ENCODE assay signal across 17 mouse cellular contexts in the genomic region with DNA sequence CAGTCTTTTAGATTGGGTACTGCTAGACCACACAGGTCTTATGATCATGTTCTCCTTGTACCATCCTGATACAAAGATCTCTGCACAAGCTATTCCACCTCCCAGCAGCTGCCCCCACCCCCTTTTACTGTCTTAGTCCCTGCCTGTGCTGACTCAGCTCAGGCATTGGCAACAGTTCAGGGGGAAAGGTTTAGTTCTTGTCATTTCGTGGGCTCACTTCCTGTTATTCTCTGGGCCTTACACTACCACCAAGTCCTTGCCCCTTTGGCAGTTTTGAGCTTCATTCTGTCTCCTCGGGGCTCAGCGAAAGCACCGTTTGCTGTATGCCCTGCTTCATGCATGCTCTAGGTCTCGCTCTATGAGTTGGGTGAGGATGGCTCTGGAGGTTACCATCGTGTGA. TPM values are rescaled to one million over a fixed set of nuclear protein-coding genes. Genes with fewer than 3 reads are reported as not detected.
DNase-seq lines count a peak whose midpoint lies in the region; ATAC-seq and TF ChIP-seq lines count a peak whose summit lies in the region.
"Had no signal": no experiment of that assay in that cellular context is flagged by ENCODE, and none has a peak within 500 bp of the region (broad histone marks: within the 10 kb centered on the region; RNA-seq: fewer than 3 reads in every experiment).

No protein-coding gene starts in this region.

- peak; percentile 57 for ATAC-seq in activated CD4-positive, CD25-positive, alpha-beta regulatory T cell, adult 4 months
- ATAC-seq in hematopoietic stem cell, adult 5-6 weeks (replicated peaks in 1 of 2; ENCODE audit: insufficient read depth in 1 of 2, low FRiP score in 2 of 2, low TSS enrichment in 1 of 2, low read depth in 1 of 2, poor library complexity in 2 of 2, severe bottlenecking in 2 of 2), result peak; percentile 81 to 85
- no peak for ATAC-seq in midbrain, postnatal 0 days (ENCODE audit: low FRiP score)

- intact Hi-C loops in gastrocnemius, postnatal 14 days (cut with DNase I; ENCODE audit: low total_unique reads), result no loop called here

- H3K4me2 ChIP-seq in midbrain, postnatal 0 days (ENCODE audit: low read depth, low read length, poor library complexity, severe bottlenecking), result no peak overlapping the region
- H3K4me2 ChIP-seq: heart, embryonic 12.5 days; hindbrain, embryonic 14.5 days; liver, embryonic 15.5 days had no signal

- no peaks in the 10 kb centered on the region for H3K9me3 ChIP-seq in midbrain, postnatal 0 days (ENCODE audit: low read length)
- H3K9me3 ChIP-seq: forebrain, embryonic 10.5 days; heart, embryonic 12.5 days; liver, embryonic 15.5 days; midbrain, embryonic 10.5 days had no signal

- TF ChIP-seq CTCF in midbrain, postnatal 0 days (IDR thresholded peaks at IDR 0.05), result no peak

- peak; percentile 38 to 69 for DNase-seq in adrenal gland, adult (ENCODE audit: inconsistent age in 2 of 2, low spot score in 1 of 2)
- no peak for DNase-seq in adrenal gland, adult 18-20 months (ENCODE audit: low spot score in 2 of 2)
- DNase-seq in 416B (ENCODE audit: low read depth) (peak; percentile 72), liver (no peak)
- DNase-seq in midbrain, postnatal 0 days (ENCODE audit: low spot score), result no peak
- no peak for DNase-seq in gastrocnemius, postnatal 14 days
- DNase-seq: cerebellum, adult 18-20 months; kidney, postnatal 14 days; retina, postnatal 1 day; thymus, postnatal 25 days had no signal

- no peaks in the 10 kb centered on the region for H3K4me1 ChIP-seq in midbrain, postnatal 0 days (ENCODE audit: insufficient read depth, low read length)
- H3K4me1 ChIP-seq: midbrain, embryonic 10.5 days had no signal

- H3K27me3 ChIP-seq in midbrain, postnatal 0 days (ENCODE audit: insufficient read depth, low read length), result no peaks in the 10 kb centered on the region
- H3K27me3 ChIP-seq: heart, embryonic 12.5 days; liver, embryonic 15.5 days had no signal

- WGBS in midbrain, postnatal 0 days, result 85% methylated on average over 6 of the region's 6 CpGs

- H3K4me3 ChIP-seq in midbrain, postnatal 0 days (ENCODE audit: low read depth, low read length), result no peak overlapping the region
- H3K4me3 ChIP-seq: forebrain, embryonic 10.5 days; heart, embryonic 12.5 days; liver, embryonic 15.5 days; midbrain, embryonic 10.5 days had no signal

- no peak overlapping the region for H3K9ac ChIP-seq in midbrain, postnatal 0 days (replicated peaks; ENCODE audit: low read length, poor library complexity, severe bottlenecking)
- H3K9ac ChIP-seq: heart, embryonic 12.5 days; hindbrain, embryonic 14.5 days; liver, embryonic 15.5 days had no signal

- no peaks in the 10 kb centered on the region for H3K36me3 ChIP-seq in midbrain, postnatal 0 days (ENCODE audit: insufficient read depth, low read length)
- H3K36me3 ChIP-seq: forebrain, embryonic 10.5 days; heart, embryonic 12.5 days; liver, embryonic 15.5 days; midbrain, embryonic 10.5 days had no signal

- no peak overlapping the region for H3K27ac ChIP-seq in midbrain, postnatal 0 days (ENCODE audit: low read depth, low read length)
- H3K27ac ChIP-seq: forebrain, embryonic 10.5 days; hindbrain, embryonic 14.5 days; liver, embryonic 15.5 days; midbrain, embryonic 10.5 days had no signal

RNA-seq across cellular contexts. Expression of gene Itm2b, which starts 48.4 kb away (rescaled TPM):
- total RNA-seq in adrenal gland, adult 18-20 months (2021), result 1,000 to 10,000 TPM; 1,124 to 1,128 TPM
- polyA plus RNA-seq in activated CD4-positive, CD25-positive, alpha-beta regulatory T cell, adult 4 months (2017; shearing (Covaris generic)), result 1,000 to 10,000 TPM in 1 of 2 experiments, 100 to 1,000 TPM in 1; 963 to 1,015 TPM
- 901 and 1,019 TPM in 2 replicates for total RNA-seq in hematopoietic stem cell, adult 5-6 weeks (2017)
- 381 and 427 TPM in 2 replicates for total RNA-seq in midbrain, postnatal 0 days (2014; rRNA removed)
- polyA plus RNA-seq in midbrain, postnatal 0 days (2015; fragmentation: Nextera tagmentation; extraction: Ambion mirVana), result 855 and 913 TPM in 2 replicates
- total RNA-seq in gastrocnemius, postnatal 14 days (2021), result 100 to 1,000 TPM; 330 to 339 TPM

Comparison
In these comparisons a context has a peak if more than half of its experiments do, and no peak if none do; other contexts are left out.
1. DNase-seq: peak in adrenal gland, adult (2 of 2) and 416B (single experiment); none in adrenal gland, adult 18-20 months (0 of 2), midbrain, postnatal 0 days (single experiment), gastrocnemius, postnatal 14 days (single experiment) and liver (single experiment).